Mouse (Mus musculus) kidney, adult 9 months (tissue): ENCODE measurements at regions not wholly inside any gene's neighbourhood (a gene's known extent, or its start where the extent isn't known, plus 50 kb on each side); places are given as distances from the start of the nearest gene placed in this dataset.

ENCODE experiments used
- DNase-seq: peaks from one replicate; pipeline ENCODE4 v3.0.0; 2022

DNA sequence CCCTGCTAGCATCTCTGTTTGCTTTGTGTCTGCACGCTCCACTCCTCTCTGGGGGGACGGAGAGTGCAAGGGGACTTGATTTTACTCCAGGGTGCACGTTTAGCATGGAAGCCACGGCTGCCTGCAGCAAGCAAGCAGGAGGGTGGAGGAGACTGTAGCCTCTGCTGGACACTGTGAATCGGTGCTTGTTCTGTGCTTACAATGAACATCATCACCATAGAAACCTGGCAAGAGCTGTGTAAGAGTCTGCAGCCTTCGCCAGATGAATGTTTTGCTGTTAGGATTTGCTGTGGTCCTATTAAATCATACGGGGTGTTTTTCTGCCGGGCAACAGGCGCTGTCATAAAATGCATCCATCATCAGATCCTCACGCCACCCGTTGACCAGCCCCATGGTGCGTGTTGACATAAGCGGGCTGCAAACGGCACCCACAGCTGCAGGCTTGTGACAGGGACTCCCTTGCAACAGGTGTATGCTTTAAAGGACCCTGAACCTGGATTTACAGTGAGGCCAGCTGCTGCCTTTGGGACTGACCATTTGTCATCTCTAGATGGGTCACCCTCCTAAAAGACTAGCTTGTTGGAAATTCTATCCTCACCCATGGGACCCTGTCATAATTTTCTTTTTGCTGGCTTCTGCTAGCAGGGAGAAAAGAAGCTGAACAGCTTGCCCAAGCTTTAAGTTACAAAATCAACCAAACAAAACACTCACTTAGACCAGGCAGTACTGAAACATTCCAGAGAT lies 308.5 kb downstream of the Gadd45g start:
- DNase-seq = peak; percentile 26

DNA sequence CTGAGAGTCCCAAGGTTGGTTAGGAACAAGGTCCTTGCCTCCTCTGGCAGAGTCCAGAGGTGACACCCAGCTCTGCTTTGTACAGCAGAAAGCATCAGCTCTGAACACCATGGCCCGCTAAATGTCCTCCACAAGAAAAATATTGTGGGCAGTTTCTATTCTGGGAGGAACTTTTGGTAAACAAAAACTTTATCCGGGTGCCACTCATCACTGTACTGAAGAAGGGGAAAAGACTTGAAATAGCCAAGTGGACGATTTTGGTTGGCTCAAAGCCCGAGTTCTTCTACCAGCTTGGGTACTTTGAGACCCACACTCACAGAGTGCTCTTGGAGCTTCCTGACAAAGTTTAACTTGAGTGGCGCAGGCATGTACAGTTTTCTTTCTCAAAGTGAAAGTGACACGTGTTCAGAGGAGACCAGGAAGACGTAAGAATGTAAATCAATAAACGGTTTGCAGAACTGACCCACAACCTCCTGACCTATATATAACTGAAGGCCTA lies 309.2 kb downstream of the Gadd45g start:
- peak; percentile 71 for DNase-seq

DNA sequence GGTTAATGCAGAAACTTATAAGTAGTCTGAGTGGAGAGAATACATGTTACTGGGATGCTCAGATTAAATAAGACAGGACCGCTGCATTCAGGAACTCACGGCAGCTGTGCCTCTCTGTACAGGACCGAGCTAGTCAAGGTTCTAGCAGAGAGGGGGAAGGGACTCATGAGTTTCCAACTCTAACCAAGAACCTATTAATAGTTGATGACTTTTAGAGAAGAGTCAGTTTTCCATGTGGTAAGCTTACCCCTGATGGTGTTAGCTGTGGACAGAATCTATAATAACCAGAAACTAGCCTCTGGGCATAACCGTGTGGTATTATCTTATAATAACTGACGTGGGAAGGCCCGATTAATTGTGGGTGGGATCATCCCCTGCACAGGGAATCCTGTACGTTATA lies 316.2 kb downstream of the Gadd45g start:
- DNase-seq = no peak

DNA sequence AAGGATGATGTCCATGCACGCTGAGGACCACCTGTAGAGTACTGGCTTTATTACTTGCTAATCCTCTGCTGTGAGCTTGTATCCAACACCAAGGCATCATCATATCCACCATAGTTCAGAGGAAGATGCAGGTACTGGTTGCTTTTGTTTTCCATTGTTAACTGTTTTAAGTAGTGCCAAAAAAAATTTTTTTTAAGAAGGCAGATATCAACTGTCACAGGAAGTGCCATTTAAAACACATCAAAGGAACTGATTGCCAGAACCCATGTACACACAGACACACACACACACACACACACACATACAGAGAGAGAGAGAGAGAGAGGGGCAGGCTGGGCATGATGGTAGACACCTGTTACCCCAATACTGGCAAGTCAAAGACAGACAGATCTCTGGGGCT lies 319.1 kb downstream of the Gadd45g start:
- no peak for DNase-seq

DNA sequence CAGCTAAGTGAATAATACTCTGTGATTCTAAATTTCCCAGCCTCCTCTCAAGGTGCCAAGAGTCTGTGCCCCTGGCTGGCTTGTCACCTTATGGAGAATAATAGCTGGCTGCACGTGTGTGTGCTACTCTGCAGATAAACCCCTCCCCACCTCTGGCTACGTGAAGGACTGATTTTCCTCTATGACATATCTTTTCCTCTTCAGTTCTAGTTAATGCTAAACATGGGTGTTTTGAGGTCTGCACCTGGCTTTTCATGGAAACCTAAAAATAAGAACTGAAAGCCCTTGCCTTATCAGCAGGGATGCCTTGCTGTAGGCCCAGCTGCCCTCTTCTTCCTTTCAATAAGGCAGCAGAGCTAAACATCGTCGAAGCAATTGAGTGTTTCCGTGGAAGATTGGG lies 321.5 kb downstream of the Gadd45g start:
- no peak for DNase-seq

DNA sequence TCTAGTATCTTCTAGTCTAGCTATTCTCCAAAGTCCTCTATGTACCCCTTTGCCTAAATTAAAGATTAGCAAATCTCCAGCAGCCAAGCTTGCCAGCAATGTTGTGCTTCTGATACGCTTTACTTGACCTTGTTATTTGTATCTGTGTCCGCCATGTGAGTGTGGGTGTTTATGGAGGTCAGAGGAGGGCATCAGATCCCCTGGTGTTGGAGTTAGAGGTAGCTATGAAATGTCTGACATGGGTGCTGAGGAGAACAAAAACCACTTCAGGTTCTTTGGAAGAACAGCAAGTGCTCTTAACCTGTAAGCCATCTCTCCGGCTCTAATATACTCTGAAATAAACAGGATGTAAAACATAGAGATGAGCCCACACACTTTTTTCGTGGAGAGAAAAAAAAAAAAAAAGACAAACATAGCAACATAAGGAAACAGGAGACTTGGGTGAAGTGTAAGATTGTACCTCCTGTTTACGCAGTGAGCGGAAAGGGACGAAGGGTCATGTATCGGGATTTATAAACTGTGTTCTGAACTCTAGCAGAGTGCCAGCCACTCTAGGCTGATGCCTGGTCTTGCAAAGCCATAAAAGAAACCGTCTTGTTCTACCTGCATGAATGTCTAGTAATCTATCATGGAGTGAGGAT lies 326.3 kb downstream of the Gadd45g start:
- DNase-seq = no peak

DNA sequence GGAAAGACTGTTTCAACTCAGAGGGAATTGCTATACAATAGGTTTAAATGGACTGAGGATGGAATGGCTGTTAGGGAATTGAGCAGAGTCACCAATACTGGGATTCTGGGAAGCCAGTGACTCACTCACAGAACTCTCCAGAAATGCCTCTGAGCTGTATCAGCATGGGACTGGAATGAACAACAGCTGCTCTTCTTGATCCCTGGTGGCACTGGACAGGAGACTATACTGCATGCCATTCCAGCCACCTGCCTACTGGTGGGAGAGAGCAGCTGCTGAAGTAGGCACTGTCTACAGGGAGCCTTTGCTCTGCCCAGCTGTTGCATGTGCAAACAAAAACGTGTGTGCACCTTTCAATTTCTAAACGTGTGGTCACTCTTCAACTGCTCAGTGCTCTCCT lies 329.2 kb downstream of the Gadd45g start:
- no peak for DNase-seq

DNA sequence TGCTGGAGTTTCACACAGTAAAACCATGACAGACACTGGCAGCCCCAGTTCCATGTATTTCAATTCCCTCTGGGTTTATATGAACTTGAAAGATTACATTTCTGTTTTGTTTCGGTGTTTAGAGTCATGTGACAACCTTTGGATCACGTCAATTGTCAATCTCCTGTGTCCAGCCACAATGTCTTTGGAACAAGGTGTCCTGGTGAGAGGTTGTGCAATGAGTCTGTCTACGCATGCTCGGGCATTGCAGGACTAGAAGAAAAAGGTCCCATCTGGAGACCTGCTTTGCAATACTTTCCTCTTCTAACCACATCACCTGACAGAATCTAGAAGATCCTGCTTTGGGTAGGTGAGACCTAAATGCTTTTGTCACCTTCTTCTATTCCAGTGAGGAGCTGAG lies 333.5 kb downstream of the Gadd45g start:
- no peak for DNase-seq

DNA sequence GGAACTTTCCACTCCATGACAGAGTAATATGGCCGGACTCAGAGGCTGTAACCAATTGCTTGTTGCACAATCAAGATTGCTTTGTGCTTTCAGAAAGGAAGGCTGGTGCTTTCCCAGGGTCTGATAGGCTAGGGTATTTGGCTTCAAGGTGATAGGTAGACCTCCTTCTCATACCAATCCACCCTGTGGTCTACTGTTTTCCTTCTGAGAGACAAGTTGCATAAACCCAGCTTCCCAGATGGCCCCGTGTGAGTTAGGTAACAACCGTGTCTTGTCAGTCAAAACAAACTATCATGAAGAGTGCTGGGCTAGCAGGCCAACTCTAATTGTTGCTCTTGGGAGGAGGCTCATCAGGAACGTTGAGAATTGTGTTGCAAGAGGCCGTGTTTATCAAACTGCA lies 337.2 kb downstream of the Gadd45g start:
- DNase-seq = no peak

DNA sequence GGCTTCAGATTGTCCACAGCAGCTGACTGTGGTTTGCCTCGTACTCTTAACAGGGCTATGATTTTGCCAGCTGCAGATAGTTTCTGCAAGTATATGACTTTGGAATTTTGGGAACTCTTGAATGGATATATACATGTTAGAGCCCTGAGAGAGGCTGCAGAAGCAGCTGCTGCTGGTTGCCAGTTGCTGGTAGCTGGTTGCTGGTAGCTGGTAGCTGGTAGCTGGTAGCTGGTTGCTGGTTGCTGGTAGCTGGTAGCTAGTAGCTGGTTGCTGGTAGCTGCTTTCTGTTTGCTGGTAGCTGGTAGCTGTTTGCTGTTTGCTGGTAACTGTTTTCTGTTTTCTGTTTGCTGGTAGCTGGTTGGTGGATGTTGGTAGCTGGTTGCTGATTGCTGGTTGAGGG lies 339.1 kb downstream of the Gadd45g start:
- no peak for DNase-seq

DNA sequence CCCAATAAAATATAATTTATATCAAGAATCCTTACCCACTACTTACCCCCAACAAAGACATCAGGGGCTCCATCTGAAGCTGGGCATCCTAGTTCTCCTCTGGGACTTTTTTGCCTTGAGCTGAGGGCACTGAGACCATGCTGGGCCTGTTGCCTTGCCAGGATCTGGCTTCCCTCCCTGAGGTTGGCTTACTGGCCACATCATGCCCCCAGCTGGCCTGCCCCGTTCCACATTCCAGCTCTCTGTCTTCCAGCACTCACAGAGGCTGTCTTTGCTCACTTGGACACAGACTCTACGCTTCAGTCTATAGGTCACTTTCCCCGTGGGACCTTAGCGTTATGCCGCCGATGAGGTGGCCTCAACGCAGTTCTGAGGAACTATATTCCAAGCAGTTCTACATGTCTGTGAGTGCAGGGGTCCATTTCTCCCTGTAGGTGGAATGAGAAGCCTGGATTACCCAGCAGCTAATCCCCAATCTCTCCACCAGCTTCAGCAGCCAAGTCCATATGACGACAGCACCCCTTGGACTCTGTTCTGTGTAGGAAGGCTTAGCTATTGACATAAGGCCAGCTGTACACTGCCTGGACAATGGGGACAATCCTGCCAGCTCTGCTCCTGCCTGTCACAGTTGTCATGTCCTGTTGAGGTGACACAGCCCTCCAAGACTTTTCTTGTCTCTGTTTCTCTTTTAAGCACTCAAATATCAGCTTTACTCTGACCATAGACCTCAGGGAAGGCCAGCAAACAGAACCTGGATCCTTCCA lies 341.5 kb downstream of the Gadd45g start:
- no peak for DNase-seq

DNA sequence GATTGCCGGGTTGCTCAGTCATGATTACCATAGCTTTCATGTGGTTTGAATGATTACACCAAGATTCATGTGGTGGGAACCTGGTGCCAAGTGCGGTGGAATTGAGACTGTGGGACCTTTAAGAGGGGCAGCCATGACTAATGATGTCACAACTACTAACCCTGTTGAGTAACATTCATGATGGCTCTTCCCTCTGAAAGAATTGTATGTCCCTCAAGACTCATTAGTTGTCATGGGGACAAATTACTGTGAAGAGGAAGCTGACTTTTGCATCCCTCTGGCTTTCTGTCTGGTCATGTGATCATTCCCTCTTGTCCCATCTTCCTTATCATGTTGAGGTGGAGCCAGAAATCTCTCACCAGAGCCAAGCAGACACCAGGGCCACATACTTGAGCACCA lies 342.1 kb downstream of the Gadd45g start:
- no peak for DNase-seq

DNA sequence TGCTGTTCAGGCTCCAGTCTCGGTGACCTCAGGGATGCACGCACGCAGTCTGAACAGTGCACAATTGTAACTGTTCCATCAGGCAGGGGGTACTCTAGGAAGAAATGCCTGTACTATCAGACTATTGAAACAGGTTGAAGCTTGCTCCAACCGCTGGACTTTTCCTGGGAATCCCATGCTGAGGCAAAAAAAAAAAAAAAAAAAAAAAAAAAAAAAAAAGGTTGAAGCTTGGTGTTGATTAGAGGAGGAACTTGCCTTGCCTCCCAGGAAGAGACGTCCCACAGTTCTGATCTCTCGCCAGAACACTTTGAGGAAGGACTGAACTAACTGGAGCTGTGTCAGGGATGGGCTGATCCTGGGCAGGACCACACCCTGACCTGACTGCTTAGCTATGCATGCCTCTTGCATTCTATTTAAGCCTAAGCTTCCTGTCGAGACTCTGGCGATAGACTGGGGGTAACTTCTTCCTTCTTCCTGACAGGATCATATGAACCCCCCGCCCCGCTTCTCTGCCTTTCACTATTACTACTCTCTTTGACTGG lies 341.6 kb downstream of the Diras2 start:
- no peak for DNase-seq

DNA sequence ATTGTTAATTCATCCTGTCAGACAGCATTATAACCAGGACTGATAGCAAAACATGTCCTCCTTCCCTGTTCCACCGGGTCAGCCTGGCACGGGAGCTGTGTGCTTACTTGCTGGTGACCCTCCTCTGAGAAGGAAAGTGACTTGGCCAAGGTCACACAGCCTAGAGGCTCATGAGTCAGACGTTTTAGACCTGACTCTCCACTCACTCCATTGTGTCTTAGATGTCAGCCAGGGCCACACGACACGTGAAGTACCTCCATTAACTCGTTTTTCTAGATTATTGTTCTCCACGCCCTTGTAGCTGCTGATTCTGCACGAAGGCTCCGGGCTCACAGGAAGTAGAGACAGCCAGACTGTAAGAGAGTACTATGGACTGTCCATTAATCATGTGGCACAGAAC lies 340.8 kb downstream of the Diras2 start:
- no peak for DNase-seq

DNA sequence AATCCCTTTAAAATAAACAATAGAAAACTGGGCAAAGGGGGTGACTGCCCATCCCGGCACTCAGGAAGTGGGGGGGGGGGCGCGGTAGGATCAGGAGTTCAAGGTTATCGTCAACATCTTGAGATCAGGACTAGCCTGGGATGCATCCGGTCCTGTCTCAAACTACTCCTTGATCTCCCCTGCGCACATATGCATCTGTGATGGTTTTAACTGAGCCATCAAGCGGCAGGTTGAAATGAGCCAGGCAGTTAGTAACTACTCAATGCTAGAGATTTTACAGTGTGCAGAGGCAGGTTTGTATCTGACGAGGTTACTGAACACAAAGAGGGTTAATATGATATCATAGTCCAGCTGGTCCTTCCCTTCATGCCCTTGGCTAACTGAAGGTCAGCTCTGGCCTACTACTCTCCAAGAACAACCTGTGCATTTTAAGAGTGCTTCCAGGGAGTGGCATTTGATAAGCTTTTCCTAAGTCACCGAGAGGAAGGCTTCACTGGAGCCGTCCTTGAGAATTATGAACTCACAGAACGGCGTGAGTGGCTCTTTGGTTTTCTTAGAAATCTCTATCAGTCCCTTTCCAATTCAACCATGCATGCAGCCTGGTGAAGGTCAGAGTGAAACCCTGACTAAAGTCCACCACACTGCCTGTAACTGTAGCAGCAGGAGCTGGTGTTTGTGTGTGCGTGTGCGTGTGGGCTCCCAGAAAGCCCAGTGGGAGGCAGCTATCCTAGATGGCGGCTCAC lies 340.1 kb downstream of the Diras2 start:
- peak; percentile 26 for DNase-seq

DNA sequence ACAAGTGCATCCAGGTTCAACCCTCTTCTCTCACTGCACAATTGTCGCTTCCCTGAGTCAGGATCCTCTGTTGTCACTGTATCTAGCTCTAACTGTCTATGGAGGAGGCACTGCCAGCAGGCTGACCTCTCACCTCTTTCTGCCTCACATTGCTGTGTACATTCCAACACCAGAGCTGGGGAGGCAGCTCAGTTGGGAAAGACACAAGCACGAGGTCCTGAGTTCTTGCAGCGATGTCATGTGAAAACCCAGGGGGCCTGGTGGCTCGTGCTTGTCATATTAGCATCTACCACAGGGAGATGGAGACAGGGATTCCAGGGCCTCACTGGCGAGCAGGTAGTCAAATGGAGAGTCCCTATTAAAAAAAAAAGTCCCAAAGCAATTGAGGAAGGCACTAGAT lies 334.2 kb downstream of the Diras2 start:
- DNase-seq = no peak

DNA sequence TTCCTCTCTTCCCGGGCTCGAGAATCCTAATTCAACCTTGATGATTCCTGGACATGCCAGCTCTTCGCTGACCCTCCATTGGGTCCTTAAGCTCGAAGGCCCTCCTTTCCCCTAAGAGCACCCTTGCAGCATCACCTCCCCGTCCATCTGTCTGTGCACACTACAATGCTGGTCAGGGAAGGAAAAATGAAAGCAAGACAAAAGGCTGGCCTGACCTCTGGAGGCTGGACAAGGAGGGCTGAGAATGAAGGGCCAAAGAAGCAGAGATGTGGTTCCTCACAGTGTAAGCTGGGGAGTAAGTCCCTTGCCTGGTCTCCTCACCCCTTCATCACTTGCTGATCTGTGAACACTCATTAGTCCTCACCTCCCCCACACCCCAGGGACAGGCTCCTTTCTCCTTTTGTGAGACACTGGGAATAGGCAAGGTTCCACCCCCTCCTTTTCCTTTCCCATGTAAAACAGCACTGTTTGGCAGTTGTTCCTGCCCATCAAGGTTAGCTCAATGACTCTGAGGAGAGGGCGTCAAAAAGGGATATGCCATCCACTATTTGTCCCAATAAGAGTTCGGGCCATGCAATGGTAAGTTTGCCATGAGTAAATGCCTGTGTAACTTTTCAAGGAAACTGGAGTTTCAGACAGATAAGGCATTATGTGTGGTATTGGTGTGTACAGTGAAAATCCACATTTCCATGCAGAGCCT lies 332.3 kb downstream of the Diras2 start:
- DNase-seq = no peak

DNA sequence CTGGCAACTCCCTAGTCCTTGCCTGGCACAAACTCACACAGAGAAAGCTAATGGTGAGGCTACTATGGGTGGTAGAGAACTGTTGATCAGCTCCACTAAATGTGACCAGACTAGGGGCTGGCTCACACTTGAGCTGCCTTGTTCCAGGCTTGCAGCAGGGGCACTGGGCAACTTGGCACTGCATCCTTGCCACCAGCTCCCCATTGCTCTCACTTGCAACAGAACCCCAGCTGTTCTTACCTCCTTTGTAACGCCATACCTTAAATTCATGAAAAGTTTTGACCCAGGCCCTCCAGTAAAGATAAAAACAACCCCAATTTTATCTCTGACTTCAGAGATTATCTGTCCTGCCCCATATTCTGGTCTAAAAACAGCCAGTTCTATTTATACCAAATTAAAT lies 328.7 kb downstream of the Diras2 start:
- no peak for DNase-seq

DNA sequence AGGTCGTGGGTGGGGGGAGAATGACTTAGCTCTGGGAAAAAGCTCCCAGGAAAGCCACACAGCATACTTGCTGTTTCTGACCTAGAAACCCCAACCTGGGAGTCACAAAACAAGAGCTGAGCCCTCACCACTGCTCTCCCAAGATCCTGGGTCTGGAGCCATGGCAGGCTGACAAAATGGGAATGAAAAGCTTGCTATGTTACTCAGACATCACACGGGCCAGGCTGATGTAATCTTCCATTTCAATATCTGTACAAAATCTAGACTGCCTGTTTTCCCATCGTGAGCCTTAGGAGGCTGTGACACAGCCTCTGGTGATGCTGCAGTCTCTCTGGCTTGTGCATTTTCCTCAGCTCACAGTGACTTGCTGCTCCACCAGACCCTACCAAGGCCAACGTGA lies 325.1 kb downstream of the Diras2 start:
- DNase-seq = no peak

DNA sequence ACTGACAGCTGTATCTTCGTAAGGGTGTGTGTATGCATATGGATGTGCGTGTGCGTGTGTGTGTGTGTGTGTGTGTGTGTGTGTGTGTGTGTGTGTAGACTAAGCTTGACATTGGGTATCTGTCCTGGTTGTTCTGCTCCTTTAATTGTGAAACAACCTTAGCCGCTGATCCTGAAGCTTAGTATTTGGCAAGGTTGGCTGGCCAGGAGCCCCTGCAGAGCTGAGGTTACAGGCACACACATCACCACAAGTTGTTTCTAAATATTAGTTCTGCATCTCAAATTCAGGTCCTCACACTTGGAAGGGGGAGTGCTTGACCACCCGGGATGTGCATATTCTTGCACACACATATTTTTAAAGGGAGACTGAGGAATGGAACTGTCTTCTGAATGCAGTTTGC lies 314.7 kb downstream of the Diras2 start:
- DNase-seq = no peak

DNA sequence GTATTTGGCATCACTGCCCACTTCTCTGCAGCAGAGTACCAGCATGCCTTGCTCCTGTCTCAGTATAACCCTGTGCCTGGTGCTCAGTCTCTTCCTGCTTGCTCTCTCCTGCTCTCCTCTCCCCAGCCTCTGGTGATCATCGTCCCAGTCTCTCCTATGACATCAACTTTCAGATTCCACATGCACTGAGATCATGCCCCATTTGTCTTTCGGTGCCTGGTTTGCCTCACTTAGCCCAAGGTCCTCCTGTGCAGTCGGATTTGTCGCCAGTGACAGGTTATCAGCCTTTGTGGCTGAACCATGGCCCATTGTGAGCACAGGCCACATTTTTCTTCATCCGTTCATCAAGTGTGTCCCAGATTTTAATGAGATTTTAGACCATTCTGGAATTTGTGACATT lies 314.0 kb downstream of the Diras2 start:
- no peak for DNase-seq

DNA sequence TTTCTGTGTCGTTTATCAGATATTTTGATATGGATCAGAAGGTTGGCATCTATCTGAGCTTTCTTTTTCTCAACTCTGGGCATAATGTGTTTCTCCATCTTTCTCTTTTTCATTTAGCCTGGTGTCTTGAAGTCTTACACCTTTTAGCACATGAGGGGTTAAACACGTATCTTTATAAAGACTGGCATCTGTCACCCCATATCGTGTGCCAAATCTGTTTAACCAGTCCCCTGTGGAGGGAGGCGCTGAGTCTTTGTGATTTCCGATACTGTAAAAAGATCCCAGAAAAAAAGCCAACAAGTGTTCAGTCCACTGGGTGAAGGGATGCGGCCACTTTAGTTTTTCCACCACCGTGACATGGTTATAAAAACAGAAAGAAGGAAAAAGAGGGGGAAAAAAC lies 313.3 kb downstream of the Diras2 start:
- no peak for DNase-seq
